Mouse (Mus musculus) activated CD4-positive, CD25-positive, alpha-beta regulatory T cell, adult 4 months (primary cell): ENCODE data around the gene Cuedc1. TPM values are rescaled to one million over a fixed set of nuclear protein-coding genes. Genes with fewer than 3 reads are reported as not detected.

Experiments
- ATAC-seq: one replicate; pipeline ENCODE4 v1.8.0; 2017
- polyA plus RNA-seq, 2 experiments: library from polyadenylated mRNA; unstranded; fragments of 100-300 nt; shearing (Covaris generic); gene quantifications; one replicate each; pipeline ENCODE4 v1.2.1; 2017

Cuedc1 gene
- polyA plus RNA-seq, 2 experiments from 2014 or later: 5.4 to 5.8 TPM

GRCm38 (mm10) chr11:88148638-88149279 lies 50.9 kb downstream of the Cuedc1 start:
- no peak for ATAC-seq

DNA sequence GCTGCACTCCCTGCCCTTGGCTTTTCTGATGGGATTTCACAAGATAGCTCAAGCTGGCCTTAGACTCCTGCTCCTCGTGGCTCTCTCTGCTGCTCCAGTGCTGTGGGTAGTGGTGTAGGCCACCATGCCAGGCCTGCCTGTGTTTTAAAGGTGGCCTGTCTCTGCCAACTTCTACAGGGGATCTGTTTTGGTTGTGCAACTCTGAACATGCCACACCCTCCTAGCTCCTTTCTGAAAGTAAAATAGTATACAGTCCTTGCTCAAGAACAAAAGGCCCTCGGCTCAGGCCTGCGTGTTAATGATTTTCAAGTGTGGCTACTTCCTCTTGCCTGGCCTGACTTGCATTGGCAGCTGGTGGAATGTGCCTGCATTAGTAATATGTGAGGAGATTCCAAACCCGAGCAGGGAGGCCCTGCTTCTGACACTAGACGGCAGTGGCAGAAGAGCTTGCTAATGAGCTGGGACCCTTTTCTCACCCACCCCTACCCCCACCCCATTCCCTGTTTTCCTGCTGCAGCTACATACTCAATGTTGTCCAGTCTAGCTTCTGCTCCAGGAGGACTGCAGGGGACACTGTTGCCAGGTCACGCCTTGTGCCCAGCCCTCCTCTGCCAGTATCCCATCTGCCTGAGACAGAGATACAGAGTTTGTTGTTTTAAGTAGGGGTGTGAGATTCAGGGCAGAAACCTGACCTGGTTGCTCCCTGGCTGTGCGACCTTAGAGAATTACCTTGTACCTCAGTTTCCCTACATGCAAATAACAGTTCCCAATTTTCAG lies 53.7 kb downstream of the Cuedc1 start:
- no peak for ATAC-seq

GRCm38 (mm10) chr11:88153880-88154279 lies 56.0 kb downstream of the Cuedc1 start:
- no peak for ATAC-seq

DNA sequence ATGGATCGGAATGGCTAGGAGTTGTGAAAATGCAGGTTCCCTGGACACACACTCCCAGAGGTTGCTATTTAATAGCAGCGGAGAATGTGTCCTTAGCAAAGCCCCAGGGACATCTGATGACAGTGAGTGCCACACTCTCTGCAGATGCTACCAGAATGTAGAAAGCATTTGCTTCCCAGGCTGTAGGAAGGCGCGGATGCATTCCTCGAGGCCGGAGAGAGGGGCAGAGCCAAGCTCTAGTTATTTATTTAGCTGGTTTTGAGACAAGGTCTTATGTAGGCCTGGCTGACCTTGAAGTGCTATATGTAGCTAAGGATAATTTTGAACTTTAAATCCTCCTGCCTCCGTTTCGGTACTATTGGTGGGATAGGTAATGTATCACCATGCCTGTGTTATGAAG lies 56.6 kb downstream of the Cuedc1 start:
- no peak for ATAC-seq

GRCm38 (mm10) chr11:88155451-88155850 lies 57.6 kb downstream of the Cuedc1 start:
- ATAC-seq: no peak

GRCm38 (mm10) chr11:88155998-88156397 lies 58.1 kb downstream of the Cuedc1 start:
- ATAC-seq: no peak

GRCm38 (mm10) chr11:88156403-88156802 lies 58.5 kb downstream of the Cuedc1 start:
- no peak for ATAC-seq

GRCm38 (mm10) chr11:88158842-88159246 lies 61.0 kb downstream of the Cuedc1 start:
- no peak for ATAC-seq

DNA sequence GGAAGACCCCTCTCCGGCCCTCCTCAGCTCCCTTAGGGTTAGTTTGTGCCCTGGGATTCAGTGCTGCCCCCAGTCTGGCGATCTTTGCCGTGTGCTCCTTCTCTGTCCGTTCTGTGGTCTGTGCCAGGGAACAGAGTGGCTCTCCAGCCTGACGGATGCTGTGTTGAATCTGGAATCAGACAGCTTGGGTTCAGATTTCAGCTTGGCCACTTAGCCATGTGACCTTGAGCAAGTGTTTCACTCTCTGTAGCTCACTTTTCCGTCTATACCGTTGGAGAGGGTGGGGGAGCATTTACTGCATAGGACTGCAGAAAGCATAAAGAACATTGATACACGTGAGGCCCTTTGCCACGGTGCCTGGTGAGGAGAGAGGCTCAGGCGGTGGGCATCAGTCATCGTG lies 61.5 kb downstream of the Cuedc1 start:
- ATAC-seq: no peak

GRCm38 (mm10) chr11:88160316-88160715 lies 62.5 kb downstream of the Cuedc1 start:
- ATAC-seq: no peak

- peak; percentile 22 for ATAC-seq
Measured at GRCm38 (mm10) chr11:88161051-88161581, 63.3 kb downstream of the Cuedc1 start.

- ATAC-seq: peak; percentile 62
Measured at GRCm38 (mm10) chr11:88161651-88162362, 63.9 kb downstream of the Cuedc1 start.

DNA sequence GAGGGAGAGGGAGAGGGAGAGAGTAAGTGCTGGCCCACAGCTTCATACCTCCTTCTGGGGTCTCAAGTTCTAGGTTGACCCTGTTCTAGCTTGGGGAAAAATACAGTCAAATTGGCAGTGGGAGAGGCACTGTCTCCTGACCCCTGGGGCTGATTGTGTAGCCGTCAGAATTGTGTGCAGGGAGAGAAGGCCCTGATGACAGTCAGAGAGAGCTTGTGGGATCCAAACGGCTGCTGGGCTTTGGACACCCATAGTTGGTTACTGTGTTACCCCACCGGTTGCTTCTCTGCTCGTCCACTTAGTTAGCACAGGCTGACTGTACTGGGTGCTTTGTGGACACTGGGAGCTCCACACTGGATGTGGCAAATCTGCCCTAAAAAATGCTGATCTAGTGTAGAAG lies 64.9 kb downstream of the Cuedc1 start:
- no peak for ATAC-seq

DNA sequence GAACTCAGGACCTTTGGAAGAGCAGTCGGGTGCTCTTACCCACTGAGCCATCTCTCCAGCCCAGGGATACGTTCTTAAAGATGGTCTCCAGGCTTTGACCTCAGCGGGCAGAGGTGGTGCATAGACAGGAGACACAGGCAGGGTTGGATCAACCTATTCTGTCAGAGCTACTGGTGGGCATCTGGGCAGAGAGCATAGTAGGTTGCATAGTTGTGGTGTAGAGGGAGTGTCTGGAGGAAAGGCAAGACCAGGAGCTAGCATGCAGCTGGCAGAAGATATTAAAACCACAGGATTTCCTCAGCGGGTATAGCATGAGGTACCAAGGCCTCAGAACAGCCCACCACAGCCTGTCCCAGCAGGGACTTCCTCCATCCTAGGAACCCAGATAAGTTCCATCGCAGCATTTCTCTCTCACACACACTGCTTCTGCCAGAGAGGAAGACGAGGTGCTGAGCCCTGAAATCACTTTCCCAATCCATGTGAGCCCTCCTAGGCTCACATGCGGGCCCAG lies 66.4 kb downstream of the Cuedc1 start:
- ATAC-seq: no peak

GRCm38 (mm10) chr11:88164801-88165377 lies 67.0 kb downstream of the Cuedc1 start:
- no peak for ATAC-seq

GRCm38 (mm10) chr11:88165683-88166364 lies 68.0 kb downstream of the Cuedc1 start:
- no peak for ATAC-seq

DNA sequence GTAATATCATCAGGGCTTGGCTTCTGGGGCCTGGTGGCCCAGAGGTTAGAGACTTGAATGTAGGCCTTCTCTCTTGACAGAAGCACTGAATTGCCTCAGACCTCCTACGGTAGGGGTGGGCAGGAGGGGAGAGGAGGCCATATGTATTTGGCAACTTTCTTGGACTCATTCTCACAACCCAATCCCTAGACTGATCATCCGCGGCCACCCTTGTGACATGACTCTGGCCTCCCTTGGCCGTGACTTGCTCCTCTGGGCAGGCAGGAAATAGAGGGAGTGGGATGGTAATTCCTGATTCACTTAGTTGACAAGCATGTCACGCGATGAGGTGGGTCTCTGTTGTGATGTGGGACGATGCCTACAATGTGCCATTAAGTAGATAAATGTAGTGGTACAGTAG lies 68.6 kb downstream of the Cuedc1 start:
- ATAC-seq: no peak

GRCm38 (mm10) chr11:88168611-88169010 lies 70.8 kb downstream of the Cuedc1 start:
- no peak for ATAC-seq

DNA sequence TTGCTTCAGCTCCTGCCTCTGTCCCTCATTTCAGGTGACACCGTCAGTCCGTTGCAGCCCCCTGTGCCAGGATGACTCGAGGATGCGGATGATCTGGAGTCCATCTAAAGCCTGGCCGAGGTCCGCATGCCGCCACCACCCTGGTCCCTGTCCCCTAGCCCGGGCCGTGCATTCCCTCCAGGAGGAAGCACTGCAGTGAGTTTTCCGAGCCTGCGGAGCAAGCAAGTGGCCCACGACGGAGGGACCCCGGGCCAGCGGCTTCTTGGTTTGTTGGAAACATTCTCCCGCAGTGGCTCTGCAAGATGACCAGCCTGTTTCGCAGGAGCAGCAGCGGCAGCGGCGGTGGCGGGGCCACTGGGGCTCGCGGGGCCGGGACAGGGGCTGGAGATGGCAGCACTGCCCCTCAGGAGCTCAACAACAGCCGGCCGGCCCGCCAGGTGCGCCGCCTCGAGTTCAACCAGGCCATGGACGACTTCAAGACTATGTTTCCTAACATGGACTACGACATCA lies 71.7 kb downstream of the Cuedc1 start:
- ATAC-seq: no peak

DNA sequence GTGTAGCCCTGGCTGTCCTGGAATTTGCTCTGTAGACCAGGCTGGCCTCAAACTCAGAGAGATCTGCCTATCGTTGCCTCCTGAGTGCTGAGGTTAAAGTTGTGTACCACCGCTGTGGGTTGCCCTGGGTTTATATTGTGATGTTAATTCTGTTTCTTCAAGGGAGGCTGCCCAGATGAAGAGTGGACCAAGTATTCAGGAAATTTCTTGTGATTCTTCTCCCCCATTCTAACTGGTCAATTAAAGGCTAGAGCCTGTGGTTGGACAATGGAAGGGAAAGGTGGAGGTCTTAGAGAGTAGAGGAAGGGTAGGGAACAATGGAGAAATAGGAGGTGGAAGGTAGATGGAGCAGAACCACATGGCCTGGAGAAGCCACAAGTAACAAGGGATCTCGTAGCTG lies 72.7 kb downstream of the Cuedc1 start:
- no peak for ATAC-seq

- no peak for ATAC-seq
Measured at GRCm38 (mm10) chr11:88171876-88172442, 74.1 kb downstream of the Cuedc1 start.
